In genomic region chr3:108528489-108528888, GRCm38 (mm10) we compare ENCODE assay signal across 33 mouse cellular contexts. TPM values are rescaled to one million over a fixed set of nuclear protein-coding genes. Genes with fewer than 3 reads are reported as not detected.
DNase-seq lines count a peak whose midpoint lies in the region; TF ChIP-seq lines count a peak whose summit lies in the region.
"Had no signal": no experiment of that assay in that cellular context is flagged by ENCODE, and none has a peak within 500 bp of the region (broad histone marks: within the 10 kb centered on the region; RNA-seq: fewer than 3 reads in every experiment).

No protein-coding gene starts in this region.

- DNase-seq in left cerebral cortex, adult 2 months (ENCODE audit: extremely low spot score in 1 of 2, low spot score in 2 of 2) = no peak
- DNase-seq in left cerebral cortex, adult 11 months (ENCODE audit: low spot score) = no peak
- DNase-seq in thymus, postnatal 4 days = peak; percentile 15
- no peak for DNase-seq in thymus, postnatal 25 days
- DNase-seq in R1 (ENCODE audit: low read depth, low spot score) = peak; percentile 66
- DNase-seq in right cerebral cortex, postnatal 25 days = no peak
- DNase-seq in cerebellum, postnatal 10 days = no peak
- DNase-seq: adrenal gland, adult 2 months; cerebellum, adult 8-10 months; cerebellum, postnatal 36 days; gastrocnemius, adult 2 months; gastrocnemius, postnatal 36 days; heart, postnatal 10 days; kidney, adult 18-20 months; kidney, postnatal 36 days; layer of hippocampus, postnatal 36 days; right cerebral cortex, adult 18-20 months; right cerebral cortex, postnatal 4 days; thymus, postnatal 14 days had no signal

- no peak overlapping the region for H3K27ac ChIP-seq in left cerebral cortex, adult 2 months
- H3K27ac ChIP-seq: embryonic facial prominence, embryonic 12.5 days; forebrain, embryonic 10.5 days; gastrocnemius, adult 2 months; heart, embryonic 13.5 days; hindbrain, embryonic 15.5 days; limb, embryonic 12.5 days; liver, embryonic 15.5 days; lung, embryonic 15.5 days; neural tube, embryonic 12.5 days had no signal

- no peak overlapping the region for H3K4me3 ChIP-seq in left cerebral cortex, adult 2 months
- H3K4me3 ChIP-seq: embryonic facial prominence, embryonic 12.5 days; forebrain, embryonic 10.5 days; gastrocnemius, adult 2 months; heart, embryonic 13.5 days; hindbrain, embryonic 15.5 days; limb, embryonic 12.5 days; liver, embryonic 15.5 days; lung, embryonic 15.5 days; myocyte; neural tube, embryonic 12.5 days had no signal

- TF ChIP-seq CTCF in left cerebral cortex, adult 2 months (IDR thresholded peaks at IDR 0.05) = peak; percentile 4; the same call in 1 of the 2 replicates

- intact Hi-C loops in left cerebral cortex, adult 2 months (cut with DNase I) = no loop called here

RNA-seq across cellular contexts. Expression of gene 1700013F07Rik, which starts 5.5 kb away (rescaled TPM):
- 1 to 10 TPM; 2.4 to 2.5 TPM for total RNA-seq in left cerebral cortex, adult 2 months (2021)
- total RNA-seq: adrenal gland, adult 2 months; adrenal gland, postnatal 4 days; G1E; gastrocnemius, adult 2 months; gastrocnemius, postnatal 36 days; heart, adult 8-10 months; heart, postnatal 10 days; hematopoietic stem cell, adult 5-6 weeks; megakaryocyte, adult 5-6 weeks had no signal

RNA-seq across cellular contexts. Expression of gene 5330417C22Rik, which starts 7.8 kb away (rescaled TPM):
- 10 to 100 TPM; 33.5 to 35.2 TPM for total RNA-seq in left cerebral cortex, adult 2 months (2021)
- total RNA-seq: gastrocnemius, adult 2 months had no signal

RNA-seq across cellular contexts. Expression of gene Tmem167b, which starts 33.8 kb away (rescaled TPM):
- total RNA-seq in left cerebral cortex, adult 2 months (2021) = 10 to 100 TPM; 40.9 to 46.1 TPM

RNA-seq across cellular contexts. Expression of gene Taf13, which starts 43.0 kb away (rescaled TPM):
- total RNA-seq in left cerebral cortex, adult 2 months (2021) = 10 to 100 TPM; 24.9 to 25.0 TPM

Comparison
In these comparisons a context has a peak if more than half of its experiments do, and no peak if none do; other contexts are left out.
1. DNase-seq: peak in thymus, postnatal 4 days (single experiment) and R1 (single experiment); none in left cerebral cortex, adult 2 months (0 of 2), left cerebral cortex, adult 11 months (single experiment), thymus, postnatal 25 days (single experiment), right cerebral cortex, postnatal 25 days (single experiment) and cerebellum, postnatal 10 days (0 of 2).